Mouse (Mus musculus) A20 (cell line): ENCODE measurements around the gene Drd4.

Experiments
- DNase-seq: peaks from one replicate; pipeline ENCODE4 v3.0.0-alpha.2; 2011; ENCODE audit warnings: low read depth, low spot score

Drd4 gene

GRCm38 (mm10) chr7:141292583-141293388 lies 980 bp downstream of the Drd4 start:
- no peak for DNase-seq

GRCm38 (mm10) chr7:141293852-141294471 lies 2.2 kb downstream of the Drd4 start:
- DNase-seq: no peak

- DNase-seq: no peak
Observed at GRCm38 (mm10) chr7:141294479-141294878, 2.7 kb downstream of the Drd4 start.

- DNase-seq: no peak
Observed at GRCm38 (mm10) chr7:141297926-141298650, 6.3 kb downstream of the Drd4 start.

GRCm38 (mm10) chr7:141299175-141299574 lies 7.4 kb downstream of the Drd4 start:
- DNase-seq: no peak

- DNase-seq: no peak
Observed at GRCm38 (mm10) chr7:141301386-141301785, 9.6 kb downstream of the Drd4 start.

- DNase-seq: no peak
Observed at GRCm38 (mm10) chr7:141302702-141303268, 11.0 kb downstream of the Drd4 start.

GRCm38 (mm10) chr7:141304537-141304936 lies 12.7 kb downstream of the Drd4 start:
- DNase-seq: no peak

GRCm38 (mm10) chr7:141314416-141314815 lies 22.6 kb downstream of the Drd4 start:
- no peak for DNase-seq

- no peak for DNase-seq
Observed at GRCm38 (mm10) chr7:141315076-141315475, 23.3 kb downstream of the Drd4 start.

- DNase-seq: peak; percentile 56
Observed at GRCm38 (mm10) chr7:141315974-141316373, 24.2 kb downstream of the Drd4 start.

GRCm38 (mm10) chr7:141317619-141318132 lies 25.9 kb downstream of the Drd4 start:
- no peak for DNase-seq

GRCm38 (mm10) chr7:141319446-141319845 lies 27.6 kb downstream of the Drd4 start:
- no peak for DNase-seq

- no peak for DNase-seq
Observed at GRCm38 (mm10) chr7:141324686-141325085, 32.9 kb downstream of the Drd4 start.

- peak; percentile 82 for DNase-seq
Observed at GRCm38 (mm10) chr7:141326546-141327446, 35.0 kb downstream of the Drd4 start.

- DNase-seq: peak; percentile 96
Observed at GRCm38 (mm10) chr7:141327469-141328372, 35.9 kb downstream of the Drd4 start, which contains the start of the genes Deaf1 and Tmem80. TSS of gene Deaf1 (minus strand) at chr7:141327690. TSS of gene Tmem80 (plus strand) at chr7:141327739.

- no peak for DNase-seq
Observed at GRCm38 (mm10) chr7:141328373-141328990, 36.7 kb downstream of the Drd4 start.

GRCm38 (mm10) chr7:141330706-141331105 lies 38.9 kb downstream of the Drd4 start:
- no peak for DNase-seq

GRCm38 (mm10) chr7:141331990-141332389 lies 40.2 kb downstream of the Drd4 start:
- no peak for DNase-seq
